Mouse (Mus musculus): ENCODE data around the gene Exoc3l4. TPM values are rescaled to one million over a fixed set of nuclear protein-coding genes. Genes with fewer than 3 reads are reported as not detected.

Gene Exoc3l4
- polyA plus RNA-seq (2015; fragmentation: Nextera tagmentation; extraction: Ambion mirVana): 10.2 and 10.8 TPM in 2 replicates

DNA sequence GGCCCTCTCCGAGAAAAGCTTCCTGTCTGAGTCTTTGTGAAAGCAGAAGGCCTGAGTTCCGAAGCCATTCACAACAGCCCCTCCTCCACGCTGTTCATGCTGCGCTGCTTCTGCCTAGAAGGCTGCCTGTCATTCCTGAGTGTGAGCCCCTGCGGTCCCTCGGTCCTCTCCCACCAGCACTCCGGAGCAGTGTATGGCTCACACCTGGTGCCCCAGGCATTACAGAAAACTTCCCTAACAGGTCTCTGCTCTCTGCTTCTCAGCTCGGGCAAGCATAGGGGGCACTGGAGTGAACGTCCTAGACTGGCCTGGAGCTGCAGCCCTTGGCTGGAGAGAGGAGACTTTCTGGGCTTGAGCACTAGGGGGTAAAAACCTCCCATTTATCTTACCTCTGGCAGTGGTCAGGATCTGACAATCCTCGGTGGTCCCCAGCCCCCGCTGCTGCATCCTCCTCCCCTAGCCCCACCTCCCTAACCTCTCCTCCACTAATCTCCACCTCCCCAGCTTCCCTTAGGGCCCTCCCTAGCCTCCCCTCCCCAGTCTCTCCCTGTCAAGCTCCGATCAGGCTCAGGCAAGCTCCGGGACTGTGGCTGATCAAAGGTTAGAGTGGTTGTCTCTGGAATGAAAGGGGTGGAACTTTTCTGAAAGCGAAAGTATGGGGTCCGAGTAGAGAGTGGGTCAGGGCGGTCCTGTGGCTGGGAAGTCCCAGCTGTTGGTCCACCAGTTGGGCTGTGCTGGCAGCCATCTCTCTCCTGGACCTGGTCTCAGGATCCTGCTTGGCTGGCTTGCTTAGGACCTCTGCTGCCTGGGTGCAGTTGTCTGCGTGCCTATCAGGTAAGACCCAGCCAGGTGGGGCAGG lies at the start of gene Exoc3l4:
Gene Exoc3l4, plus strand, starts transcription at position 97 of the 859 bp plus-strand sequence.
- no peak within 1 kb of the TSS for H3K27ac ChIP-seq (replicated peaks)
- ATAC-seq (ENCODE audit: extremely low read depth, insufficient number of reproducible peaks, low FRiP score, low TSS enrichment): no peak
- 6% methylated on average over 17 of the region's 17 CpGs for WGBS
- H3K9me3 ChIP-seq: no peaks in the 10 kb centered on the region
- peak within 1 kb of the TSS; percentile 46 for H3K4me3 ChIP-seq
- H3K4me1 ChIP-seq: peaks cover 52% of the 10 kb centered on the region
- H3K27me3 ChIP-seq (replicated peaks): peaks cover 32% of the 10 kb centered on the region
- peak within 1 kb of the TSS; percentile 74 for H3K9ac ChIP-seq
- peak within 1 kb of the TSS; percentile 76 for H3K4me2 ChIP-seq
- no peaks in the 10 kb centered on the region for H3K36me3 ChIP-seq

DNA sequence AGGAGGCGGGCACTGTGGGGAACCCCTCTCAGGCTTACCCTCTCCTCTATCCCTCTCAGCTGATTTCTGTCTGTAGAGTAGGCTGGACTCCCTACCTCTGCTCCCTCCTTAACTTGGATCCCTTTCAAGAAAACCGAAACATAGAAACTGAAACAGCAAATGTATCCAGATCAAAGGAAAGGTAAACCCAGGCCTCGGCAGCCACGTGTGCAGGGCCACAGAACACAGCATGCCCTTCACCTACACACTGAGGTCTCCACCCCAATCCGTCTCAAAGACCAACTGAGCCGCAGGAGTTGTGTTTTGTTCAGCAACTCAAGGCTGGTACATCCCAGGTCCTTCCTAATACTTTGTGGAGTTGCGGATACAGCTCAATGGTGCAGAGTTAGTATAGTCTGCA lies 49.8 kb upstream of the Exoc3l4 start:
- Histone ChIP-seq H3K36me3 (no peaks in the 10 kb centered on the region), H3K9ac (no peak overlapping the region), H3K4me3 (no peak overlapping the region), H3K4me1 (peaks cover 91% of the 10 kb centered on the region), H3K9me3 (no peaks in the 10 kb centered on the region), H3K27me3 (replicated peaks) (no peaks in the 10 kb centered on the region), H3K4me2 (no peak overlapping the region), H3K27ac (replicated peaks) (no peak overlapping the region)
- WGBS: 73% methylated on average over 7 of the region's 7 CpGs
- no peak for ATAC-seq (ENCODE audit: extremely low read depth, insufficient number of reproducible peaks, low FRiP score, low TSS enrichment)

DNA sequence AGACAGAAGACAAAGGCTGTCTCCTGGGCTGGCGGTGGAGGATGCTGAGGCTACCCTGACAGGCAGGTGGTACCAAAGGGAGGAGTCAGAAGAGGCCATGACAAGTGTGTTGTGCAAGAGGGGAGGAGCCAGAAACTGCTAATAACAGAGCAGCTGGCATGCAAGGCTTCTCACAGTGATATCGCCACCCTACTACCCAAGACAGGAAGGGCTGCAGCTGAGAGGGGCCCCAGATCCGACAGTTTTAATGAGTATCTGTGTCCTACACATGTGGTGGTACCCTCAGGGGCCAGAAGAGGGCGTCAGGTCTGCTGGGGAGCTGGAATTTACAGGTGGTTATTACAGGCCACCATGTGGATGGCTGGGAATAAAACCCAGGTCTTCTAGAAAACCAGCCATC lies 46.6 kb upstream of the Exoc3l4 start:
- no peak overlapping the region; the same call in 1 of the 2 replicates for H3K27ac ChIP-seq (replicated peaks)
- no peak overlapping the region for H3K4me3 ChIP-seq
- H3K4me2 ChIP-seq: no peak overlapping the region
- H3K4me1 ChIP-seq: peaks cover 86% of the 10 kb centered on the region
- H3K36me3 ChIP-seq: no peaks in the 10 kb centered on the region
- H3K9ac ChIP-seq: no peak overlapping the region
- ATAC-seq (ENCODE audit: extremely low read depth, insufficient number of reproducible peaks, low FRiP score, low TSS enrichment): no peak
- no peaks in the 10 kb centered on the region for H3K9me3 ChIP-seq
- WGBS: 55% methylated on average over 4 of the region's 4 CpGs
- H3K27me3 ChIP-seq (replicated peaks): no peaks in the 10 kb centered on the region

DNA sequence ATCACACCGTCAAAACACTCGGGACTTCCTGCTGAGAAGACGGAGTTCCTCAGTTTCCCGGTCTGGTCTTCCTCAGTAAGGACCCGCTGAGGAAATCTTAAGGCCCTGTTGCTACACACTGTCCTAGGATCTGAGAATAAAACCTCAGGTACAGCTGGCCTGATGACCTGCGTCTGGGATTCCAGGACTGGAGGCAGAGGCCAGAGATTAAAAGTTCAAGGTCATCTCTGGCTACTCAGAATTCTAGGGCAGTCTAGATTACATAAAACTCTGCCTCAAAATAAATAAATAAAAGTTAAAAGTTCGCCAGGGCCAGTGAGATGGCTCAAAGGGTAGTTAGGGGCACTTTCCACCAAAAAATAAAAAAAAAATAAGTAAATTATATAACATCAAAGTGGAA lies 44.9 kb upstream of the Exoc3l4 start:
- H3K9ac ChIP-seq: no peak overlapping the region
- H3K4me3 ChIP-seq: no peak overlapping the region
- peaks cover 81% of the 10 kb centered on the region for H3K4me1 ChIP-seq
- H3K9me3 ChIP-seq: no peaks in the 10 kb centered on the region
- no peak overlapping the region for H3K4me2 ChIP-seq
- no peak for ATAC-seq (ENCODE audit: extremely low read depth, insufficient number of reproducible peaks, low FRiP score, low TSS enrichment)
- no peak overlapping the region for H3K27ac ChIP-seq (replicated peaks)
- 67% methylated on average over 7 of the region's 7 CpGs for WGBS
- no peaks in the 10 kb centered on the region for H3K27me3 ChIP-seq (replicated peaks)
- H3K36me3 ChIP-seq: no peaks in the 10 kb centered on the region

DNA sequence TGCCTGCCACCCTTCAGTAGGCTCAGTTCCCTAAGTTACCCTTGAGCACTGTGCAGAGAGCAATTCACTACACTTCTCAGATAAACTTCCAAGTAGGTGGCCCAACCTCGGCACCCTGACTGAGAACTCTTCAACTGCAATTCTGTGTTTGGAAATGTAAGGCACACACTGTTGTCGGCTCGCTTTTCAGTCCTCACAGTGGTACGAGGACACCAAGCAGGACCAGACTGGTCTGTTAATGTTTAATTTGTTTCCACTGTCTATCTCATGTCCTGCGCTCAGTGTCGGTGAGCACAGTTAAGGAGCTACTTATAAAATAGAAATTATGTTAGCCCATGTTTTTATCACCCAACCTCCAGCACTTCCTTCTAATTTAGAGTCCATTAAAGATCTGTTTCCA lies 43.4 kb upstream of the Exoc3l4 start:
- no peaks in the 10 kb centered on the region for H3K9me3 ChIP-seq
- no peak overlapping the region for H3K4me3 ChIP-seq
- H3K9ac ChIP-seq: no peak overlapping the region
- no peak overlapping the region for H3K4me2 ChIP-seq
- no peak for ATAC-seq (ENCODE audit: extremely low read depth, insufficient number of reproducible peaks, low FRiP score, low TSS enrichment)
- WGBS: 77% methylated on average over 6 of the region's 6 CpGs
- no peak overlapping the region for H3K27ac ChIP-seq (replicated peaks)
- H3K27me3 ChIP-seq (replicated peaks): no peaks in the 10 kb centered on the region
- H3K36me3 ChIP-seq: no peaks in the 10 kb centered on the region
- peaks cover 68% of the 10 kb centered on the region for H3K4me1 ChIP-seq

DNA sequence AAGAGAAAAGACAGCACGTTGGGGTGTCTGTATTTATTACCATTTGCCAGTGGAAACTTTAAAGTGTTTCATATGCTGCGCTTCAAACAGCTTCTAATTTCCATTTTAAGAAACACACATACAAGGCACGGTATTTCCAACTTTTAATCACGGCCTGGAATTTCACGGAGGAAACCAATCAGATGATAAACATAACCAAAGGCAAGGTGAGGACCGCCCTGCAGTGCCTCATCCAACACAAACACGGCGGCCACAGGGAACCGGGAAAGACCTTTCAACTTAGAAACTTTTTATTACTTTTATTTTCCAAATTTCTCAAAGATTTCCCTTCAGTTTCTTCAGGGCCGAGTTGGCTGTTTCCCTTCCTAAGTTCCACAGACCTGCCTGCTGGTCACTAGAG lies 42.1 kb upstream of the Exoc3l4 start:
- 46% methylated on average over 10 of the region's 10 CpGs for WGBS
- peak overlapping the region; percentile 94; the same call in 1 of the 2 replicates for H3K27ac ChIP-seq (replicated peaks)

DNA sequence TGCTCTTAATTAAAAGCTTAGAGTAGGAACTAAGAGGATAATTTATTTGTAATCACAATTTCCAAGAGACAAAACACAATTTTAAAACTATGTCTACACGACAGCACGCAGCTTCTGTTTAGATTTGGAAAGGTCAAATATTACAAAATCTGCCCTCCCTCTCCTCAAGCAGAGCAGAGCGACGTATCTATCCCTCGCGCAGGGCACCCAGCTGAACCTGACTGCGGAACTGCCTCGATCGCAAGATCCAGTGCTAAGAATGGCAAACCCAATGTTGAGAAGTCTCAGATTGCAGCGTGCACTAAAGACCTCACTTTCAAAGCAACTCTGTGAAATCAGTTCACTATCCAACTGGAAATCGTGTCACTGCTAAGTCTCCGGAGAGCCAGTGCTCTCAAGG lies 41.3 kb upstream of the Exoc3l4 start:
- Histone ChIP-seq H3K27ac (replicated peaks) (peak overlapping the region; percentile 94), H3K36me3 (no peaks in the 10 kb centered on the region), H3K9me3 (no peaks in the 10 kb centered on the region), H3K4me1 (peaks cover 50% of the 10 kb centered on the region), H3K9ac (peak overlapping the region; percentile 94), H3K27me3 (replicated peaks) (no peaks in the 10 kb centered on the region), H3K4me3 (peak overlapping the region; percentile 82), H3K4me2 (peak overlapping the region; percentile 91)
- 42% methylated on average over 12 of the region's 12 CpGs for WGBS
- ATAC-seq (ENCODE audit: extremely low read depth, insufficient number of reproducible peaks, low FRiP score, low TSS enrichment): no peak

More for the DNA sequence above, 42.1 kb upstream of the Exoc3l4 start:
- Histone ChIP-seq H3K4me1 (peaks cover 59% of the 10 kb centered on the region), H3K27me3 (replicated peaks) (no peaks in the 10 kb centered on the region), H3K4me3 (peak overlapping the region; percentile 82), H3K9ac (peak overlapping the region; percentile 94; the same call in 1 of the 2 replicates), H3K9me3 (no peaks in the 10 kb centered on the region), H3K36me3 (no peaks in the 10 kb centered on the region), H3K4me2 (peak overlapping the region; percentile 91)
- ATAC-seq (ENCODE audit: extremely low read depth, insufficient number of reproducible peaks, low FRiP score, low TSS enrichment): no peak

DNA sequence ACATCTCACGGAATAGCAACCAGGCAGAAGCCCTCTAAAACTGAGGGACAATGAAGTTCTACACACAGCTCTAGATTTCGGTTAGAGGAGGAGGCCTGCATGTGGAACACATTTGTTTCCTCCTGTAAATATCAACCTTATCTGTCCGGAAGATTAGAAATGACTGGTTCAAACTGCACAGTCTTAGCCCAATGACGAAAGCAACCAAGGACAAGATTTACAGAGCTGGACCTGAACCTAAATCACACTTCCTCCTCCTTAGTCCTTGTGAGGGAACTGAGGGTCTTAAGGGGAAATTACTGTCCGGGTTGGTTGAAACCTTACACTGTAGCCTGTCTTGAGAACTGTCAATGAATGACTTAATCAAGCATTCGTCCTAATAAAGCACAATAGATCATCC lies 40.8 kb upstream of the Exoc3l4 start:
- WGBS: 15% methylated on average over 6 of the region's 6 CpGs
- Histone ChIP-seq H3K9ac (peak overlapping the region; percentile 94), H3K4me3 (peak overlapping the region; percentile 82)

DNA sequence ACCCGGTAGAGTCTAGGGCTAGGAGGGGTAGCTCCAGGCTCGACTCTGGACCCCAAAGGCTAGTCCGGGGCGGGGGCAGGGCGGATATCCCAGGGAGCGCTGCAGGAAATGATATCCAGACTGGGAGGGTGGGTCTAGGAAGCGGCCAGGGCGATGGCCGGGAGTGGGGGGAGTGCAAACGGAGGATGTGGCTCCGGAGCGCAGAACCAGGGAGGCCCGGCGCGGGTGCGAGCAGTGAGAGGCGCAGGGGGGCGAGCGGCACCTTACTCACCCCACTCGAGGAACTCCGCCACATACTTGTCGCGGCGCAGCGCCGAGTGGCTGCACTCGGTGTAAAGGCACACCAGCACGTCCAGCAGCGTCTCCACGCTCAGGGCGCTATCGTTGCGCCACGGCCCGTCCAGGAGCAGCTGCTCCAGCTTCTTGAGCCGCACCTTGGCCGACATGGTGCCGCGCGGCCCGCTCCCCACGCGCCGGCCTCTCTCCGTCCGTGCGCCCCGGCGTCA lies 39.9 kb upstream of the Exoc3l4 start:
- H3K4me1 ChIP-seq: peaks cover 38% of the 10 kb centered on the region
- no peaks in the 10 kb centered on the region for H3K27me3 ChIP-seq (replicated peaks)
- 0 out of 2 replicates have a peak, but pooled peaks have one; percentile 11 for ATAC-seq (ENCODE audit: extremely low read depth, insufficient number of reproducible peaks, low FRiP score, low TSS enrichment)
- no peaks in the 10 kb centered on the region for H3K9me3 ChIP-seq
- under 1% methylated on average over 48 of the region's 49 CpGs for WGBS
- peak overlapping the region; percentile 94 for H3K9ac ChIP-seq
- H3K36me3 ChIP-seq: no peaks in the 10 kb centered on the region
- peak overlapping the region; percentile 82 for H3K4me3 ChIP-seq
- H3K4me2 ChIP-seq: peak overlapping the region; percentile 91
- H3K27ac ChIP-seq (replicated peaks): peak overlapping the region; percentile 94

More for the DNA sequence above, 40.8 kb upstream of the Exoc3l4 start:
- Histone ChIP-seq H3K27ac (replicated peaks) (peak overlapping the region; percentile 94), H3K27me3 (replicated peaks) (no peaks in the 10 kb centered on the region), H3K9me3 (no peaks in the 10 kb centered on the region), H3K4me1 (peaks cover 45% of the 10 kb centered on the region), H3K36me3 (no peaks in the 10 kb centered on the region), H3K4me2 (peak overlapping the region; percentile 91)
- no peak for ATAC-seq (ENCODE audit: extremely low read depth, insufficient number of reproducible peaks, low FRiP score, low TSS enrichment)

DNA sequence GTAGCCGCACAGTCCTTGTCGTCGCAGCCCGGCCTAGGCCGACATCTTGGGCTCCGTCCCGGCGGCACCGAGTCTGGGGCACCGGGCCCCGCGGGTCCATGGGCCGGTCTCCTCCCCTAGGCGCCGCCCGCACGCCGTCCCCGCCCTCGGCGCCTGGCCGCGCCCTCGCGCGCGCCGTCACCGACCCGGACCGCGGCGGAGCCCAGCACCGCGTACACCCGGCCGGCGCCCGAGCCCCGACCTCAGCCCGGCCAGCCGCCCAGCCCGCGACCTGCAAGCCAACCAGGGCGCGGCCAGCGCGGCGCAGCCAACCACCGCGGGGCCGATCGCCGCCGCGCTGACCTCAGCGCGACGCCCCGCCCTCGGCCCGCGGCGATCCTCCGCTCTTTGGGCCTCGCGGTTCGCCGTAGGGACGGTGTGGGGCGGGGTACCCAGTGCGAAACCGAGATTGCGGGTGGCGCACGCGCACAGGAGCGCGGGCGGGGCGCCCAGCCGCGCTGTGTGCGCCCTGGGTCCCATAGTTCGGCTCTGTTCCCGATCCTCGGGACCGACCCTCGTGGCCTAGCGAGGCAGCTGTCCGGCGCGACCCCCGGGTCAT lies 39.3 kb upstream of the Exoc3l4 start, which contains the start of gene Cdc42bpb:
Gene Cdc42bpb, minus strand, starts transcription at position 343 of the 598 bp plus-strand sequence.
- Histone ChIP-seq H3K27me3 (replicated peaks) (no peaks in the 10 kb centered on the region), H3K4me1 (peaks cover 35% of the 10 kb centered on the region), H3K4me2 (peak within 1 kb of the TSS; percentile 91), H3K36me3 (no peaks in the 10 kb centered on the region), H3K27ac (replicated peaks) (peak within 1 kb of the TSS; percentile 94), H3K4me3 (peak within 1 kb of the TSS; percentile 82), H3K9me3 (no peaks in the 10 kb centered on the region), H3K9ac (peak within 1 kb of the TSS; percentile 94)
- WGBS: 2% methylated on average over 85 of the region's 94 CpGs
- peak; percentile 87 for ATAC-seq (ENCODE audit: extremely low read depth, insufficient number of reproducible peaks, low FRiP score, low TSS enrichment)

DNA sequence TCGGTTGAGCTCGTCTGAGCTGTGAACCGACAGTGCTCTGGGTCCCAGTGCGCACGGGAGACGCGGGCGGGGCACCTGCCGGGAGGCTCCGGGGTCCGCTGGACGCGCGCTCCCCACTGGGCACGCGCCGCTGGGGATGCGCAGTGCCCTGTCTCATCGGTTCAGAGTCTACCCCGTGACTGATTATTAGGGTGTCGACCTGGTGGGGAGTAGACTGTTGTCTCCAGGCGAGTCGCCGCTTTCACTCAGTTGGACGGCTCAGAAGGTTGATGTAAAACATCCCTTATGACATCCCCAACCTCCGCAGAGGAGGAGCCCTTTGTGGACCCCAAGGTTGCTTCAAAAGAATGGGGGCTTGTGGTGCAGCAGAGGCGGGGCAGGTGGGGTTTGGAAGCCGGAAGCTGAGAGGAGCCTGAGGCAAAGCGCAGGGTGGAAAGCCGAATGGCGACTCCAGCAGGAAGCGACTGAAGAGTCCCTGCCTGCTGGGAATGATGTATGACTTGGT lies 38.8 kb upstream of the Exoc3l4 start:
- Histone ChIP-seq H3K4me2 (peak overlapping the region; percentile 91), H3K9me3 (no peaks in the 10 kb centered on the region), H3K4me3 (peak overlapping the region; percentile 82), H3K27ac (replicated peaks) (peak overlapping the region; percentile 94), H3K27me3 (replicated peaks) (no peaks in the 10 kb centered on the region), H3K36me3 (no peaks in the 10 kb centered on the region), H3K9ac (peak overlapping the region; percentile 94), H3K4me1 (peaks cover 33% of the 10 kb centered on the region)
- WGBS: under 1% methylated on average over 32 of the region's 32 CpGs
- peak; percentile 32; the same call in 1 of the 2 replicates for ATAC-seq (ENCODE audit: extremely low read depth, insufficient number of reproducible peaks, low FRiP score, low TSS enrichment)
